Mouse (Mus musculus): ENCODE measurements around the gene Pou3f1.

- TF ChIP-seq CTCF (IDR thresholded peaks at IDR 0.05), result no peak
- TF ChIP-seq EP300 (IDR thresholded peaks at IDR 0.05), result no peak
Measured at GRCm38 (mm10) chr4:124667476-124668033, 10.9 kb downstream of the Pou3f1 start.
